Mouse (Mus musculus) embryonic fibroblast, embryonic 13.5 days (primary cell): ENCODE data around the gene Tkfc. TPM values are rescaled to one million over a fixed set of nuclear protein-coding genes. Genes with fewer than 3 reads are reported as not detected.
A peak's percentile ranks its signal among the peaks of the same experiment; 100 is the strongest.

Source experiments
- H3K27ac ChIP-seq: 2 replicates; pipeline ENCODE4 v1.5.1; 2012; ENCODE audit warnings: low read length, control low read depth, inconsistent platforms; ENCODE audit not compliant: insufficient read depth
- H3K4me1 ChIP-seq: 2 replicates; pipeline ENCODE4 v1.6.1; 2011; ENCODE audit warnings: low read length; ENCODE audit not compliant: control insufficient read depth, insufficient read depth
- H3K4me3 ChIP-seq: 2 replicates; pipeline ENCODE4 v1.5.1; 2011; ENCODE audit warnings: mild to moderate bottlenecking, control low read depth, low read length; ENCODE audit not compliant: insufficient read depth
- CTCF ChIP-seq: IDR thresholded peaks from 2 replicates; pipeline ENCODE4 v1.5.1; 2011; ENCODE audit warnings: mild to moderate bottlenecking, control low read depth, low read length, moderate library complexity, borderline replicate concordance; ENCODE audit not compliant: insufficient read depth
- POLR2A ChIP-seq: IDR thresholded peaks from 2 replicates; pipeline ENCODE4 v1.6.1; 2011; ENCODE audit warnings: low read depth, mild to moderate bottlenecking, control low read depth, low read length, moderate library complexity
- polyA plus RNA-seq: library from polyadenylated mRNA; stranded (reverse); fragments of >200 nt; gene quantifications from 2 replicates; pipeline ENCODE4 v1.2.4, GENCODE M21; 2011; ENCODE audit warnings: low read depth; ENCODE audit not compliant: missing spikeins, insufficient read length

The Tkfc gene
- polyA plus RNA-seq, 1 experiment, result 24.0 TPM

GRCm38 (mm10) chr19:10589127-10589857 is 16.2 kb downstream of the Tkfc start:
- H3K27ac ChIP-seq, result no peak overlapping the region
- TF ChIP-seq CTCF (no peak), POLR2A (no peak)

GRCm38 (mm10) chr19:10587231-10587630 is 18.2 kb downstream of the Tkfc start:
- no peak overlapping the region for H3K27ac ChIP-seq
- TF ChIP-seq CTCF (no peak), POLR2A (no peak)
- no peak overlapping the region for H3K4me3 ChIP-seq
- H3K4me1 ChIP-seq, result no peaks in the 10 kb centered on the region

More at GRCm38 (mm10) chr19:10589127-10589857, 16.2 kb downstream of the Tkfc start:
- H3K4me3 ChIP-seq, result no peak overlapping the region
- H3K4me1 ChIP-seq, result no peaks in the 10 kb centered on the region

GRCm38 (mm10) chr19:10585112-10585511 is 20.3 kb downstream of the Tkfc start:
- Histone ChIP-seq H3K4me3 (no peak overlapping the region), H3K4me1 (no peaks in the 10 kb centered on the region), H3K27ac (no peak overlapping the region)
- TF ChIP-seq CTCF, result no peak
- no peak for TF ChIP-seq POLR2A

GRCm38 (mm10) chr19:10583550-10584146 is 21.8 kb downstream of the Tkfc start:
- H3K4me3 ChIP-seq, result no peak overlapping the region
- peaks cover 1% of the 10 kb centered on the region; the same call in 1 of the 2 replicates for H3K4me1 ChIP-seq
- TF ChIP-seq POLR2A (no peak), CTCF (no peak)
- no peak overlapping the region for H3K27ac ChIP-seq

GRCm38 (mm10) chr19:10581984-10582383 is 23.5 kb downstream of the Tkfc start:
- Histone ChIP-seq H3K27ac (no peak overlapping the region), H3K4me3 (no peak overlapping the region), H3K4me1 (peaks cover 4% of the 10 kb centered on the region; the same call in 1 of the 2 replicates)
- TF ChIP-seq POLR2A (no peak), CTCF (no peak)

- H3K27ac ChIP-seq, result no peak overlapping the region
- no peak overlapping the region for H3K4me3 ChIP-seq
- TF ChIP-seq POLR2A, result no peak
- H3K4me1 ChIP-seq, result peaks cover 4% of the 10 kb centered on the region; the same call in 1 of the 2 replicates
Measured at GRCm38 (mm10) chr19:10580761-10581160, 24.7 kb downstream of the Tkfc start.

GRCm38 (mm10) chr19:10580102-10580501 is 25.4 kb downstream of the Tkfc start:
- H3K4me1 ChIP-seq, result peaks cover 4% of the 10 kb centered on the region; the same call in 1 of the 2 replicates
- TF ChIP-seq POLR2A, result no peak
- TF ChIP-seq CTCF, result no peak
- H3K27ac ChIP-seq, result no peak overlapping the region
- no peak overlapping the region for H3K4me3 ChIP-seq

GRCm38 (mm10) chr19:10576690-10577561 is 28.5 kb downstream of the Tkfc start, which contains the start of the genes Cyb561a3 and Tmem138:
Gene Cyb561a3, plus strand, starts transcription at chr19:10577172.
Gene Tmem138, minus strand, starts transcription at chr19:10577362.
- H3K27ac ChIP-seq, result peak within 1 kb of the TSS; percentile 80
- H3K4me3 ChIP-seq, result peak within 1 kb of the TSS; percentile 62
- TF ChIP-seq POLR2A, result peak; percentile 88
- no peak for TF ChIP-seq CTCF
- peaks cover 4% of the 10 kb centered on the region; the same call in 1 of the 2 replicates for H3K4me1 ChIP-seq

- no peak overlapping the region for H3K4me3 ChIP-seq
- no peak for TF ChIP-seq CTCF
- TF ChIP-seq POLR2A, result no peak
- H3K27ac ChIP-seq, result no peak overlapping the region
- H3K4me1 ChIP-seq, result peaks cover 4% of the 10 kb centered on the region
Measured at GRCm38 (mm10) chr19:10569627-10570026, 35.8 kb downstream of the Tkfc start.

- Histone ChIP-seq H3K27ac (no peak overlapping the region), H3K4me3 (no peak overlapping the region), H3K4me1 (peaks cover 20% of the 10 kb centered on the region)
- TF ChIP-seq CTCF (no peak), POLR2A (no peak)
Measured at GRCm38 (mm10) chr19:10565217-10565616, 40.2 kb downstream of the Tkfc start.
